Mouse (Mus musculus) kidney, adult 2 months (tissue): ENCODE results near the gene Cypt4. TPM values are rescaled to one million over a fixed set of nuclear protein-coding genes. Genes with fewer than 3 reads are reported as not detected.
"Not testable (repeated sequence)": the region's sequence is repeated elsewhere in the genome, so short reads cannot be mapped to it uniquely, and the experiment has no call there.

ENCODE experiments used
- DNase-seq: peaks from one replicate; pipeline ENCODE4 v3.0.0; 2021
- H3K27ac ChIP-seq: fragments of 200-500 bp; 2 replicates; pipeline ENCODE4 v1.5.1; 2012; ENCODE audit warnings: low read depth, low read length, control low read depth, inconsistent platforms; ENCODE audit not compliant: insufficient read depth
- H3K27me3 ChIP-seq: fragments of 200-500 bp; replicated peaks from 2 replicates; pipeline ENCODE4 v1.6.1; 2012; ENCODE audit warnings: mild to moderate bottlenecking, moderate library complexity, low read length, inconsistent platforms; ENCODE audit not compliant: control insufficient read depth, insufficient read depth
- H3K36me3 ChIP-seq: fragments of 200-500 bp; 2 replicates; pipeline ENCODE4 v1.6.1; 2012; ENCODE audit warnings: mild to moderate bottlenecking, moderate library complexity, low read length, inconsistent platforms; ENCODE audit not compliant: control insufficient read depth, insufficient read depth
- H3K4me1 ChIP-seq: fragments of 200-500 bp; 2 replicates; pipeline ENCODE4 v1.6.1; 2011; ENCODE audit warnings: low read length; ENCODE audit not compliant: control insufficient read depth, insufficient read depth
- H3K4me3 ChIP-seq: fragments of 200-500 bp; 2 replicates; pipeline ENCODE4 v1.5.1; 2011; ENCODE audit warnings: mild to moderate bottlenecking, low read depth, low read length, control low read depth; ENCODE audit not compliant: insufficient read depth
- CTCF ChIP-seq: fragments of 200-500 bp; conservative IDR thresholded peaks from 2 replicates; pipeline ENCODE4 v1.5.1; 2011; ENCODE audit warnings: low read depth, mild to moderate bottlenecking, control low read depth, low read length, moderate library complexity, mixed read lengths; ENCODE audit not compliant: insufficient read depth, insufficient read length
- POLR2A ChIP-seq: fragments of 200-500 bp; IDR thresholded peaks from one replicate; pipeline ENCODE4 v1.6.1; 2011; ENCODE audit warnings: low read depth, low read length, control low read depth
- WGBS: fragments of 180-500 bp; shearing (Covaris S2); methylation state at CpG from one replicate; pipeline ENCODE4 v1.1.7; 2018; 5-methylcytosine and 5-hydroxymethylcytosine counted together
- polyA plus RNA-seq: library from polyadenylated mRNA; depleted of rRNA; stranded (reverse); fragments of >200 nt; gene quantifications from 2 replicates; pipeline ENCODE4 v1.2.3, GENCODE M21; 2012; rRNA removed

Cypt4 gene
- not detected in 2 replicates for polyA plus RNA-seq

DNA sequence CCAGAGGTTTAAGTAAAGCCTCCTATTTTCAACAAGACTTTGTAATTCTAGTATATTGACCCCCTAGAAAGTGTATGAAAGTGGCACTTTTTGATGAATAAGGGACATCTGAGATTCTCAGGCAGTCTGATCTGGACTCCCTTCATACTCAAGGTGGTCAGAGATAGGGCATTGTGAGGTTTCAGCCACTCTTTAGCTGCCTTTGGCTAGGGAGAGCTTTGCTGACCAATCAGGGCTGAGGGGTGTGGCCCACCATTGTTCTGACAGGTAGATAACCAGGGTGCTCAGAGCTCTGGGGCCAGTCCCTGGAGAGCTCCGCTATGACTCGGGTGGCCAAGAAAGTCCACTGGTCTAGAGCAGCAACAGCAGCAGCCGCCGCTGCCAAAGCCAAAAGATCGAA, at the start of gene Cypt4:
Cypt4 (plus strand) TSS at position 301 of the 400 bp plus-strand sequence.
- Histone ChIP-seq H3K36me3 (no peaks in the 10 kb centered on the region), H3K4me1 (no peaks in the 10 kb centered on the region), H3K27me3 (no peaks in the 10 kb centered on the region), H3K27ac (no peak within 1 kb of the TSS), H3K4me3 (no peak within 1 kb of the TSS)
- no peak for DNase-seq
- 93% methylated on average over 5 of the region's 5 CpGs for WGBS
- TF ChIP-seq POLR2A (no peak), CTCF (no peak)

GRCm38 (mm10) chr9:24637341-24637740, 12.3 kb downstream of the Cypt4 start:
- not testable (repeated sequence) for DNase-seq, H3K4me3 ChIP-seq, H3K36me3 ChIP-seq, H3K27ac ChIP-seq, H3K4me1 ChIP-seq, H3K27me3 ChIP-seq
- 81% methylated on average over 2 of the region's 2 CpGs for WGBS

Other genes with a start within 250 kb of the Cypt4 start
- 4.3 and 5.5 TPM in 2 replicates for gene Dpy19l1, start 122.1 kb upstream of the Cypt4 start, polyA plus RNA-seq
- gene Dpy19l2, start 71.1 kb downstream of the Cypt4 start, polyA plus RNA-seq = not detected in 2 replicates
- gene Tbx20, start 149.1 kb downstream of the Cypt4 start, polyA plus RNA-seq = 0.04 and 0.13 TPM in 2 replicates